Comparison of ENCODE assay signal across 28 mouse cellular contexts in genomic region chr14:32054788-32055187, GRCm38 (mm10). TPM values are rescaled to one million over a fixed set of nuclear protein-coding genes. Genes with fewer than 3 reads are reported as not detected.
"Had no signal": no experiment of that assay in that cellular context is flagged by ENCODE, and none has a peak within 500 bp of the region (broad histone marks: within the 10 kb centered on the region; RNA-seq: fewer than 3 reads in every experiment).

No protein-coding gene starts in this region.

- H3K4me1 ChIP-seq: hindbrain, embryonic 12.5 days; intestine, embryonic 15.5 days; limb, embryonic 13.5 days; limb, embryonic 15.5 days had no signal

- H3K9ac ChIP-seq: heart, embryonic 12.5 days; heart, embryonic 15.5 days; hindbrain, embryonic 12.5 days; hindbrain, embryonic 14.5 days; intestine, embryonic 15.5 days; limb, embryonic 13.5 days; limb, embryonic 15.5 days; liver, embryonic 12.5 days; liver, embryonic 14.5 days had no signal

- H3K9me3 ChIP-seq: heart, embryonic 12.5 days; heart, embryonic 15.5 days; hindbrain, embryonic 10.5 days; hindbrain, embryonic 12.5 days; intestine, embryonic 15.5 days; limb, embryonic 13.5 days; limb, embryonic 15.5 days had no signal

- H3K4me3 ChIP-seq: gastrocnemius, adult 2 months; heart, embryonic 12.5 days; heart, embryonic 15.5 days; hindbrain, embryonic 10.5 days; hindbrain, embryonic 12.5 days; intestine, embryonic 15.5 days; layer of hippocampus, adult 2 months; limb, embryonic 13.5 days; limb, embryonic 15.5 days; liver, embryonic 12.5 days had no signal

- H3K36me3 ChIP-seq: heart, embryonic 12.5 days; heart, embryonic 15.5 days; hindbrain, embryonic 10.5 days; hindbrain, embryonic 12.5 days; intestine, embryonic 15.5 days; limb, embryonic 13.5 days; limb, embryonic 15.5 days; liver, embryonic 12.5 days had no signal

- ATAC-seq: hindbrain, embryonic 16.5 days; inflammation-experienced regulatory T-cells, adult 6 months; intestine, embryonic 15.5 days; intestine, postnatal 0 days had no signal

- DNase-seq: gastrocnemius, adult 2 months; gastrocnemius, postnatal 10 days; gastrocnemius, postnatal 25 days; heart, adult 18-20 months; heart, postnatal 14 days; heart, postnatal 4 days; kidney, adult 18-20 months; kidney, adult 8-10 months; kidney, postnatal 10 days; kidney, postnatal 4 days; layer of hippocampus, postnatal 36 days; left cerebral cortex, postnatal 4 days had no signal

- H3K4me2 ChIP-seq: hindbrain, embryonic 12.5 days; hindbrain, embryonic 14.5 days; intestine, embryonic 15.5 days; limb, embryonic 13.5 days; limb, embryonic 15.5 days; liver, embryonic 12.5 days had no signal

- H3K27ac ChIP-seq: gastrocnemius, adult 2 months; hindbrain, embryonic 10.5 days; hindbrain, embryonic 12.5 days; hindbrain, embryonic 14.5 days; intestine, embryonic 15.5 days; layer of hippocampus, adult 2 months; limb, embryonic 13.5 days; limb, embryonic 15.5 days; liver, embryonic 12.5 days; liver, embryonic 14.5 days had no signal

- H3K27me3 ChIP-seq: heart, embryonic 12.5 days; heart, embryonic 15.5 days; hindbrain, embryonic 12.5 days; intestine, embryonic 15.5 days; limb, embryonic 13.5 days; limb, embryonic 15.5 days had no signal

RNA-seq across cellular contexts. Expression of gene Galnt15, which starts 26.0 kb away (rescaled TPM):
- total RNA-seq: granulocyte monocyte progenitor cell, adult 5-6 weeks had no signal
- polyA plus RNA-seq: inflammation-experienced regulatory T-cells, adult 6 months; limb, embryonic 11.5 days; liver, embryonic 12.5 days; liver, embryonic 14.5 days had no signal
